Mouse (Mus musculus): ENCODE data around the gene Hoxc10.

Gene Hoxc10

DNA sequence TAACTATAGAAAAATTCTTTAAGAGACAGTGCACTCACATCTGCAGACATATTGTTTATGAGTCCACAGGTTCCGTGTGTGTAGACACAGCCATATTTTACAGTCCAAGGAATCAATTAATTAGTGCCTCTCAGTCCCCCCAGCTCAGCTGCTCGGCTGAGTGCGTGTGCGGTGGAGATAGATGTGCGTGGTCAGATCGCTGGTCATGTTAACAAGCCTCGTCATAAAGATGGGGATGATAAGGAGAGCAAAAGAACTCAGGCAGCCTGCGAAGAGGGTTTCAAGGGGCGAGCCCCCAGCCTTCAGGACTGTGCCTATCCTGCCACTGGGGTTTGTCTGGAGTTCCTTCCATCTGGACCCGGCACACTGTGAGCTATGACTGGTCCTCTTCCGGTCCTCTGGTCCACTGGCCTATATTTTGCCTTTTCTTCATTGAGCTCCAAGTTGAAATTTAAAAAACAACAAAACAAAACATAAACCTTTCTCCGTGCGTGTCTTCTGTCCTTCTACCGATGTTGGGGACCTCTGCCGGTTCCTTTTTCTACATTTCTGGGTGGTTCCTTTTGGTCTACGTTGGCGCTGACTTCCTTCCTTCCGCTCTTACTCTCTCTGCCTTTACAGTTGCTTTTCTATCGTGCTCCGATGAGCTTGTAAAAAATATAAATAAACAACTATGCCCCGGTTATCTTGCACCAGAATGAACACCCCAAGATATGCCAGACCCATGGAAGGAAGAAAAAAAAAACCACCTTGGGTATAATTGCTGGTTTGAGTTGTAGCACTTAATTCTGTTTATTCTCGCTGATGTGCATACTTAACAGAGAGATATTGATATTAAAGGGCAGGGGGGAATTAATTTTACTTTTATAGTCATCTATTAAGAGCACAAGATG, 21.2 kb upstream of the Hoxc10 start:
- DNase-seq = no peak

GRCm38 (mm10) chr15:102947276-102947675, 19.3 kb upstream of the Hoxc10 start:
- DNase-seq = no peak

- DNase-seq = no peak
Observed at GRCm38 (mm10) chr15:102948842-102949241, 17.8 kb upstream of the Hoxc10 start.

- no peak for DNase-seq
Observed at GRCm38 (mm10) chr15:102949696-102950095, 16.9 kb upstream of the Hoxc10 start.

DNA sequence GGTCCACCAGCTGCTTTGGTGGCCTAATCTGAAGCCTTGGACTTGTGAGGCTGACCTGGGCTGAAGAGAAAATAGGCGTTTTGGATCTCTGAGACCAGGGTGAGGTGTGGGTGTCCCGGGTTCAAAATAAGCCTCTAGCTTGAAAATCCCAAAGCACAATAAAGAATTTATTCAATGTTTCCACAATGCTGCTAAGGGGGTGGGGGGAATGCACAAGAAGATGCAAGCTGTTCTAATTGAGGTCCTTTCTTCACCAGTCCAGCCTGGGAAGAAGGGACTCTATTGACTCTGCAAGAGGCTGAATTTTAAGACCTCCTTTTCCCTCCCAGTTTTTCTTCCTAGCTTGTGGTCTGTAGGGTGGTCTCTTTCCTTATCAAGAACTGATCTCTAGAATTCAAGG, 15.7 kb upstream of the Hoxc10 start:
- no peak for DNase-seq

- DNase-seq = no peak
Observed at GRCm38 (mm10) chr15:102953561-102953960, 13.0 kb upstream of the Hoxc10 start.

DNA sequence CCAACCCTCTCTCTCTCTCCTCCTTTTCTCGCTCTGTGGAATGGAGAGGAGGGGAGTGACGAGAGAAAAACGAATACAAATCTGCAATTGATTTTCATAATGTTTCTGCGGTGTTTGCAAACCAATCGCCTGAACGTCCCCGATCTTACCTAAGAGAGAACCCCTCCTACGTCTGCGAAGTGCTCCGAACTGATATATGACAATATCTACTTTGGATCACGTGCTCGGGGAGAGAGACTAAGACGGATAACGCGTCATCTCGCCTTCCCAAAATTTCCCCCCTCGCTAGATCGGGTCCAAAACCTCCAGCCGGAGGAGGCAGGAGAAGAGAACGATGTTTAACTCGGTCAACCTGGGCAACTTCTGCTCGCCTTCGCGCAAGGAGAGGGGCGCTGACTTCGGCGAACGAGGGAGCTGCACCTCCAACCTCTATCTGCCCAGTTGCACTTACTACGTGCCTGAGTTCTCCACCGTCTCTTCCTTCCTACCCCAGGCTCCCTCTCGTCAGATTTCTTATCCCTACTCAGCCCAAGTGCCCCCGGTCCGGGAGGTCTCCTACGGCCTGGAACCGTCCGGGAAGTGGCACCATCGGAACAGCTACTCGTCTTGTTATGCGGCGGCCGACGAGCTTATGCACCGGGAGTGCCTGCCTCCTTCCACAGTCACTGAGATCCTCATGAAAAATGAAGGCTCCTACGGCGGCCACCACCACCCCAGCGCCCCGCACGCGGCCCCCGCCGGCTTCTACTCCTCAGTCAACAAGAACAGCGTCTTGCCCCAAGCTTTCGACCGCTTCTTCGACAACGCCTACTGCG, 12.2 kb upstream of the Hoxc10 start, which contains the start of gene Hoxc11:
Hoxc11 (plus strand) TSS at position 236 of the 815 bp plus-strand sequence.
- no peak for DNase-seq

- no peak for DNase-seq
Observed at GRCm38 (mm10) chr15:102955007-102955382, 11.6 kb upstream of the Hoxc10 start.

- DNase-seq = no peak
Observed at GRCm38 (mm10) chr15:102955833-102956640, 10.6 kb upstream of the Hoxc10 start.

- no peak for DNase-seq
Observed at GRCm38 (mm10) chr15:102956906-102957305, 9.7 kb upstream of the Hoxc10 start.

GRCm38 (mm10) chr15:102959663-102960191, 6.9 kb upstream of the Hoxc10 start:
- no peak for DNase-seq

DNA sequence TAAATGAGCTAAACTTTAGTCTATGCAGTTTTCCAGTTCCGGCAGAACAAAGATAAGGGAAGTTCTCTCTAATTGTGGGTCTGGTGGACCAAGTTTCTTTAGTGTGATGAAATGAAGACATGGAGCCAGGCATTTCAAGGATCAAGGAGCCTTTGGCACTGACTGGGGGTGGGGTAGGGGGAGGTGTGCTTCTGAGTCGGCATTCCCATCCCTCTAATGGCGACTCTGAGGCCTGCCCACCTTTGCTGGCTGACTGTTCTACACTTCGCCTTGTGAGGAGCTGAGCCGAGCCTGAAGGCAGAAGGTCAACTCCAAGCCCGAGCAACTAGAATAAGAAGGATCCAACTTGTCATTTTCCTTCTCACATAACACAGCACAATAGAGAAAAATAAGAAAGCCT, 4.9 kb upstream of the Hoxc10 start:
- no peak for DNase-seq

GRCm38 (mm10) chr15:102962492-102962891, 4.1 kb upstream of the Hoxc10 start:
- DNase-seq = no peak

- no peak for DNase-seq
Observed at GRCm38 (mm10) chr15:102963259-102963658, 3.3 kb upstream of the Hoxc10 start.

DNA sequence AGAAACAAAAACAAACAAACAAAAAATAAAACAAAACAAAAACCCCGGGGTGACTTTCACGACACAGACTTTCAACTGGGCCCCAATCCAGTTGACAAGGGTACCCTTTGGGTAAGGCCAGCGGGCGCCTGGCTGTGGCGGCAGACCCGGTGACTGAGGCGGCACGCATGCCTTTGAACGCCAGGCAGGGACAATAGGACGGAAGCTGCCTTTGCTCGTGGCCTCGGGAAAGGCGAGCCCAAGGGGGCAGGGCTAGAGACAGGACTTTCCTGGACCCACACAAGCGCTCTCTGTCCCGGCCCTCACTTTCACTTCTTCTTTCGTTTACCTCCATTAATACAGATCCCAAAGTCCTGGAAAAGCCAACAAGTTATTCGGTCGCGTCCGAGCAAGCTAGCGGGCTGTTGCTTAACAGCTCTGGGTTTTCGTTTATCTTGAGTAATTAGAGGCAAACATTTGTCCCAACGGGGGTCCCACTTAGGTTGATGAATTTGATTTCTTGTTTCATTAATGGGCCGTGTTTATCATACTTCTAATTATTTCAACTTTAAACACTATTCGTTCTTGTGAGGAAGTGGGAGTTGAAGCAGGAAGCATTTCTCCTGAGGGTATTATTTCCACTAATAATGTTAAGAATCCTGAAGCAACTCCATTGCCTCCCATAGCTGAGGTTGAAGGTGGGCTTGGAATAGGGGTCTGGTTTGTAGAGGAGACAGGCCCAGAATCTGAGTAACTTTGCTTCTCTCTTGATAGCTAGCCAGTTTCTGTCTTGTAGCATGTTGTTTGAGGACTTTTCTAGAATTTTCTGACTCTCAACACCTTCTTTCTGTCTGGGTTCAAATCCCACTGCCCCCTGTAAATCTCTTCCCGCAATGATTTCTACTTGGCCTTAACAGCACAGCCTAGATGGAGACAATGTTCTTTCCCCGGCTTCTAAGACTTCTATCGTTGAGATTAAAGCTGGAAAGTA, 2.6 kb upstream of the Hoxc10 start:
- no peak for DNase-seq

DNA sequence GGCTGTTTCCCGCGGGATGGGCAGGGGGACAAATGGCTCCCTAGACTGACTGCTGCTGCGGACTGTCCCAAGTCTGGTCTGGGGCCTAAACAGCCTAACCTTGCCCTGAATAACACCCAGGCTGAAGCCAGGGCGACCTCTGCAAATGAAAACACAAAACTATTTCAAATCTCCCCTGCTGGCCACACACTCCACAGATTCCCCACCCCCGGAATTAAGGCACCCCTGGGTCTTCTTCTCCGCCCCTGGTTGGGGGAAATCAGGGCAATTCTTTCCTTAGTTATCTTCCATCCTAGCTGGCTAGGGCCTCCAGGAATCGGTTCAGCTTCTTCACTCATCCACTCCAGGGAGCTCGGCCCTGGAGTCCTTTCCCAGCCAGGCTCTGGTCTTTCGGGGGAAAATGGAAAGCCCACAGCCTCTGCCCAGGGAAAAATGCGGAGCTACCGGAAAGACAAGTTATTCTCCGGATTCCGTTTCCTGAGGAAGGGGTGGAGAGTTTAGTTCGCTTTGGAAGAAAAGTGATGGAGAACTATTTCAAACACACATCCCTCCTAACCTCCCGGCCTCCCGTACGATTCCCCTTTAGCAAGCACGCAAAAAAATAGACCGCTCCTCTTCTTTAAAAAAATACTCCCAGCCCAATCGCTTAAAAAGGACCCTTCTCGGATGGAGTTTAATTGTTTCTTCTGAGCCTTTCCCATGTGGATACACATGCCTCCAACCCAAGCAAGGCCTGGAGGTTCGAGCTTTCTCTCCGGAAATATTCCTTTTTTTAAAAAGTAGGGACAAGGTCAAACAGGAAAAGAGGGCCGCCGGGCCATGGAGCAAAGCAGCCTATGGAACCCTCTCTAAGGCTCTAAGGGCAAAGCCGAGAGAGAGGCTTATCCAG, 1.3 kb upstream of the Hoxc10 start:
- no peak for DNase-seq

GRCm38 (mm10) chr15:102965892-102966775, 462 bp upstream of the Hoxc10 start:
- no peak for DNase-seq

GRCm38 (mm10) chr15:102967312-102967510, 615 bp downstream of the Hoxc10 start, which contains the start of gene Hoxc5:
Gene Hoxc5 (plus strand): TSS chr15:102967443.
- no peak for DNase-seq

DNA sequence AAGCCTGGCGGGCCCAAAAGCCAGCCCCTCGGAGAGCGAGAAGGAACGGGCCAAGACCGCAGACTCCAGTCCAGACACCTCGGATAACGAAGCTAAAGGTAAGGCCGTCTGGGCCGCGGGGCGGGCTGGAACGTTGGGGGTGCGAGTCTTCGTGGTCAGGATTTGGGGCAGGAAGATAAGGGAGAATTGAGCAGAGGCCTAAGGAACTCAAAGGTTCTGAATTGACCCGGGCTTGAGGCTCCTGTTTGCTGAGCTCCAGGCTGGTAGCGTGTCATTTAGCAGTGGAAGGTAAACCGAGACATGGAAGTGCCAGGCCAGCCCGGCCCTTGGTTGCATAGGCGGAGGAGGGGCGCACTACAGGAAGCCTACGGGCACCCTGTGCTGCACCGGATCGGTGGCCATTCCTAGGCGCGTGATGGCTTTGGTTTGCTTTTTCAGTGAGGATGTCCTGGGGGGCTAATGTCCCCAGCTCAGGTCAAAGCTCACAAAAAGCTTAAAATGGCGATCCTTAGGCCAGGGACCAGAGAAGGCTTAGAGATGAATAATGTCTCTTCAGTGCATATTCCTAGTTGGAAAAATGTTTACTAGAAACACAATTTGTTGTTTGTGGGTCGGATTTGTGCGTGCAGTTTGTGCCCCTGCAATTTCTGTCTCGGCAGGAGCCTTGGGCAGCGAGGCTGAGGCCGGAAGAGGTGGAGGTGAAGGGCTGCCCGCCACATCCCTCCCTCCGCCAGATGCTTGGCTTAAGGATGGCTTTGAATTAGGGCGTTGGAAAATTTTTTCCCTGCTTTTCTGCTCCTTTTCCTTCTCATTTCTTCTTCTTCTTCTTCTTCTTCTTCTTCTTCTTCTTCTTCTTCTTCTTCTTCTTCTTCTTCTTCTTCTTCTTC, 1.2 kb downstream of the Hoxc10 start:
- DNase-seq = no peak
